Mouse (Mus musculus): Measurements from ENCODE around the gene Slc25a21.

DNA sequence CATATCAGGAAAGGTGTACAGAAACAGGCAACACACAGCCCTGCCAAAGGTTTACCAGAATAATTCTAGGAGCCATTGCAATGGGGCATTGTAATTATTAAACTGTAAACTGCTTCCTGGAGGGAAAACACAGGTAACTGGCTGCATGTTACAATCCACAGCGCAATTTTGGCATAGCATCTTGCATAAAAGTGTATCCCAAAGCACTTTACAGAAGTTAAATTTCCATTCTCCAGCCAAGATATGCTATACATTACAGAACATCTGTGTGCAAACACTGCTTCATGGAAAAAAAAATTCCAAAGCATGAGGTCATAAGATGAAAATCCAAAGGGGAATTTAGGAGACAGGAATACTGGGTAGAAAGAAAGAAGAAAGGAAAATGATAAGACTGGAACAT, 253.0 kb downstream of the Slc25a21 start:
- no peak for TF ChIP-seq CTCF (IDR thresholded peaks at IDR 0.05; ENCODE audit: low read depth, low read length)
- TF ChIP-seq POLR2A (IDR thresholded peaks at IDR 0.05; ENCODE audit: borderline replicate concordance, low read depth, low read length), result no peak
